Mouse (Mus musculus): ENCODE measurements around the gene Hsfy2.

GRCm38 (mm10) chr1:56671241-56671945, 34.2 kb upstream of the Hsfy2 start:
- no peak for TF ChIP-seq CTCF (conservative IDR thresholded peaks at IDR 0.05; ENCODE audit: low read length)
- no peak for TF ChIP-seq POU5F1 (IDR thresholded peaks at IDR 0.05; ENCODE audit: borderline replicate concordance, low read length)
- no peak for TF ChIP-seq NANOG (IDR thresholded peaks at IDR 0.05; ENCODE audit: borderline replicate concordance, low read length)
